Mouse (Mus musculus) left cerebral cortex, postnatal 14 days (tissue): ENCODE results near the gene Rasgrp4. TPM values are rescaled to one million over a fixed set of nuclear protein-coding genes. Genes with fewer than 3 reads are reported as not detected.
A peak's percentile ranks its signal among the peaks of the same experiment; 100 is the strongest.
"Not testable (repeated sequence)": the region's sequence is repeated elsewhere in the genome, so short reads cannot be mapped to it uniquely, and the experiment has no call there.

Experiments used
- DNase-seq, 2 experiments: peaks; one replicate each; pipeline ENCODE4 v3.0.0; 2021 to 2022; ENCODE audit warnings: low spot score in 2 of 2, mixed read lengths in 1 of 2
- intact Hi-C: fragments of 180-260 bp; cut with DNase I; formaldehyde crosslinking; loops from one replicate; pipeline ENCODE4 v1.15.1; 2025
- total RNA-seq, 2 experiments: library from RNA; stranded (reverse); gene quantifications; 2 replicates each; pipeline ENCODE4 v1.2.3; 2021

The Rasgrp4 gene
- total RNA-seq, 2 experiments from 2014 or later = 1.8 to 2.2 TPM

- DNase-seq = peak in 1 of 2 experiments; percentile 48
- intact Hi-C loops = loop anchor here (5.0 to 10.0 kb wide), 2 partner anchors 132 to 195 kb away; partner anchors contain the start of gene Dpf1
Measured at GRCm38 (mm10) chr7:29170066-29170754, 35.6 kb downstream of the Rasgrp4 start, which contains the start of the genes Ggn and Spred3. Gene Ggn, plus strand, starts transcription at chr7:29170210. Gene Spred3, minus strand, starts transcription at chr7:29170411.

- DNase-seq = no peak
- intact Hi-C loops = loop anchor here (5.0 to 10.0 kb wide), 2 partner anchors 131 to 194 kb away; partner anchors contain the start of gene Dpf1
Measured at GRCm38 (mm10) chr7:29170755-29171561, 36.3 kb downstream of the Rasgrp4 start.

DNA sequence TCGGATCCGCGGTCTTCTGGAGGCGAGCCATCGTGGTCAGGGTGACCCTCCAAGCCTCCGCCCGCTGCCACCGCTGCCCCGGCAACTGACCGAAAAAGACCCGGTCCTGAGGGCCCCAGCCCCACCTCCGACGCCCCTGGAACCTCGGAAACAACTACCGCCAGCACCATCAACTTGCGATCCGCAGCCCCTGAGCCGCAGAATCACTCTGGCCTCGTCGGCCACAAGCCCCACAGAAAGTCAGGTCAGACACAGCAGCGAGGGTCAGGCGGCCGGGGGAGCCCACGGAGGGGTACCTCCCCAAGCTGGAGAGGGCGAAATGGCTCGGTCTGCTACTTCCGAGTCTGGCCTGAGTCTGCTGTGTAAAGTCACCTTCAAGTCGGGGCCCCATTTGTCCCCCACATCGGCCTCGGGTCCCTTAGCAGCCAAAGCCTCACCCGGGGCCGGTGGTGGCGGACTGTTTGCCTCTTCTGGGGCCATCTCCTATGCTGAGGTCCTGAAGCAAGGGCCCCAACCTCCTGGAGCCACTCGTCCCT lies 37.0 kb downstream of the Rasgrp4 start:
- intact Hi-C loops = loop anchor here (5.0 to 10.0 kb wide), 2 partner anchors 131 to 193 kb away; partner anchors contain the start of gene Dpf1

GRCm38 (mm10) chr7:29172390-29173016 lies 37.9 kb downstream of the Rasgrp4 start:
- intact Hi-C loops = loop anchor here (5.0 to 10.0 kb wide), 2 partner anchors 130 to 192 kb away; partner anchors contain the start of gene Dpf1
- DNase-seq = no peak

More for the DNA sequence above, 37.0 kb downstream of the Rasgrp4 start:
- no peak for DNase-seq

GRCm38 (mm10) chr7:29178106-29178505 lies 43.5 kb downstream of the Rasgrp4 start:
- intact Hi-C loops = loop anchor here (10.0 kb wide), 1 partner anchor 187 kb away; no protein-coding TSS in a partner anchor
- no peak for DNase-seq

DNA sequence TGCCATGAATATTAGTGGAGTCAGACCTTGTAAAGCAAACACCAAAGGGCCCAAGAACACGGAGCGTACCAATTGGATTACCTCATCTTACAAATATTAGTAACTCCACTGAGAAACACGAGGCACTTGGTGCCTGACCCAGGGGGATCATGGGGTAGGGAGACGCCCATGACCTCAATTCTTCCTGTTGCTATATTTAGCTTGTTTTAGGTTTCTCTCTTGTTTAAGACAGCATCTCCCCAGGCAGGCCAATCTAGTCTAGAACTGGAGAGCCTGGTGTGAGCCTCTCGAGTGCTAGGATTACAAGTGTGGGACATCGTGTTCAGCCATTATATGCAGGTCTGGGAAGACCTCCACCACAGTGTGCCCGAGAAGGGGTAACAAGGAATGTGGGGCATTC lies 44.7 kb downstream of the Rasgrp4 start:
- no peak for DNase-seq
- intact Hi-C loops = loop anchor here (10.0 kb wide), 1 partner anchor 185 kb away; no protein-coding TSS in a partner anchor

DNA sequence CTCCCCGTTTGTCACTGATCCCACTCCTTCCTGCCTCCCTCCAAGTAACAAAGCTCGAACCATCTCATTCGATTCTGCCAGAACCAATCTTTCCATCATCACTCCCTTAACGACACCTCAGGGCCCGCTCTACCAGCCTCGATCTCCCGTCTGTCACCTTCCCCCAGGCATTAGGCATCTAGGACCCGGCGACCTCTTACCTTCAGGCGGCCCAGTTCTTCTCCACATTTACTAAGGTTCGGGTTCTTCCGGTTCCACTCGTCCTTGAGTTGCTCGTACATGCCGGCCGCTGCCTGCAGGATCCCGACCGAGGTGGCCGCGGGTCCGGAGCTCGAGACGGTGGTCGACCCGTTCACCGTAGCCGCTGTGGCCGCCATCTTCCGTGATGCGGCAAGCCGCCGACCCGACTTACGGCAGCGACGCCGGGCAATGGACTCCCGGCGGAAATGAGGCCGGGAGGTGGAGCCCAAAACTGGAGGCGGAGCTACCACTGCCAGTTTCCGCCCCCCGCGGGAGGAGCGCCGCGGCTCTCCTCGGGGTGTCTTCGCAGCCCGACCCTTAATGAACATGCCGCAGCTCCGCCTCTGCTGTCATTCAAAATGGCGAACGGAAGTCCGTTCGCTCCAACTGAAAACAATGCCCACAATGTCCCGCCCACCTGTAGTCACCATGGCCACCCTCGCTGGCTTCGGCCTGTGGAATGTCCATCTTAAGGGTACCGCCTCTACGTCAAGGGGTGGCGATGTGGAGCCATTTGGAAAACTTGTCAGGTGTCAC lies 45.6 kb downstream of the Rasgrp4 start, which contains the start of gene Psmd8:
Gene Psmd8, minus strand, starts transcription at position 625 of the 777 bp plus-strand sequence.
- intact Hi-C loops = loop anchor here (5.0 kb wide), 1 partner anchor 57 kb away; the partner anchor contains the start of gene Yif1b

GRCm38 (mm10) chr7:29180854-29181236 lies 46.2 kb downstream of the Rasgrp4 start:
- no peak for DNase-seq
- intact Hi-C loops = loop anchor here (5.0 kb wide), 1 partner anchor 56 kb away; the partner anchor contains the start of gene Yif1b

More for the DNA sequence above, 45.6 kb downstream of the Rasgrp4 start, which contains the start of gene Psmd8:
- peak; percentile 95 to 97 for DNase-seq

DNA sequence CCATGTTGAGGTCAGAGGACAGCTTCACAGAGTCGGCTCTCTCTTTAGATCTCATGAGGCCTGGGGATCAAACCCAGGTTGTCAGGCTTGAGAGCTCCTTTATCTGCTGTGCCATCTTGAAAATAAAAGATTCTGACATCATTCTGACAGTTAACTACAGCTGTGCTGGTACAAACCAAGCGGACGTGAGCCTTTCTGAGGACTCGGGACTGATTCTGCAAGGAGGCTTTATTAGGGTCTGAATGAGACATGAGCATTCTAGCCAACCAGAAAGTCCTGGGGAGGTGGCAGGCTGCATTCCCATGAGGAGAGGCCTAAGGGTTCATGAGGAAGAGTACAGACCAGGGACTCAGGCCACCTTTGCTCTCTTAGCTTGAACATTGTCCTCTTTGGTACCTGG lies 46.7 kb downstream of the Rasgrp4 start:
- not testable (repeated sequence) for DNase-seq
- intact Hi-C loops = loop anchor here (5.0 kb wide), 1 partner anchor 56 kb away; the partner anchor contains the start of gene Yif1b

DNA sequence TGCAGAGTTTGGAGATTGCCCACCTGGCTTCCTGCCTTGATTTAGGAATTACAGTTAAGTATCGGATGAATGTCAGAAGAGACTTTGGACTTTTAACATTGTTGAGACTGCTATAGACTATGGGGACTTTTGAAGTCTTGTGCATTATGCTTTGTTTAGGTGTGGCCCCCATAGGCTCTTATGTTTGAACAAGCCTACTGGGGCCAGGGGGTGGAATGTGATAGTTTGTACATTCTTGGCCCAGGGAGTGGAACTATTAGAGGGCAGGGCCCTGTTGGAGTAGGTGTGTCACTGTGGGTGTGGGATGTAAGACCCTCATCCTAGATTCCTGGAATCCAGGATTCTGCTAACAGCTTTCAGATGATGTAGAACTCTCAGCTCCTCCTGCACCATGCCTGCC lies 59.6 kb downstream of the Rasgrp4 start:
- DNase-seq, intact Hi-C loops: not testable (repeated sequence)

- DNase-seq = no peak
- intact Hi-C loops = loop anchor here (10.0 kb wide), 1 partner anchor 512 kb away; no protein-coding TSS in a partner anchor
Measured at GRCm38 (mm10) chr7:29202577-29202976, 67.9 kb downstream of the Rasgrp4 start.

Other genes with a start within 250 kb of the Rasgrp4 start
- gene Actn4, start 172.5 kb upstream of the Rasgrp4 start, total RNA-seq = 100 to 1,000 TPM; 177 to 205 TPM
- gene Eif3k, start 153.0 kb upstream of the Rasgrp4 start, total RNA-seq = 100 to 1,000 TPM; 163 to 174 TPM
- 1 to 10 TPM; 2.0 to 3.7 TPM for gene Map4k1, start 152.8 kb upstream of the Rasgrp4 start, total RNA-seq
- 1 to 10 TPM; 6.1 to 8.2 TPM for gene Ryr1, start 9.7 kb upstream of the Rasgrp4 start, total RNA-seq
- gene Fam98c, start 21.4 kb downstream of the Rasgrp4 start, total RNA-seq = 10 to 100 TPM; 32.7 to 37.5 TPM
- 1 to 10 TPM in 1 of 2 experiments, under 1 TPM in 1; 0.92 to 1.2 TPM for gene Ggn, start 35.4 kb downstream of the Rasgrp4 start, total RNA-seq
- 10 to 100 TPM; 45.7 to 48.0 TPM for gene Spred3, start 35.6 kb downstream of the Rasgrp4 start, total RNA-seq
- 100 to 1,000 TPM; 161 to 165 TPM for gene Psmd8, start 45.9 kb downstream of the Rasgrp4 start, total RNA-seq
- 1 to 10 TPM; 1.3 to 1.5 TPM for gene Catsperg1, start 79.2 kb downstream of the Rasgrp4 start, total RNA-seq
- 1 to 10 TPM; 3.0 to 3.5 TPM for gene Kcnk6, start 97.7 kb downstream of the Rasgrp4 start, total RNA-seq
- gene Yif1b, start 103.5 kb downstream of the Rasgrp4 start, total RNA-seq = 10 to 100 TPM; 48.4 to 50.9 TPM
- gene 2200002D01Rik, start 113.6 kb downstream of the Rasgrp4 start, total RNA-seq = not detected
- 10 to 100 TPM; 11.5 to 19.4 TPM for gene Spint2, start 147.1 kb downstream of the Rasgrp4 start, total RNA-seq
- gene Ppp1r14a, start 154.5 kb downstream of the Rasgrp4 start, total RNA-seq = 1 to 10 TPM; 6.6 to 8.0 TPM
- 100 to 1,000 TPM in 1 of 2 experiments, 10 to 100 TPM in 1; 97.6 to 105 TPM for gene Dpf1, start 169.1 kb downstream of the Rasgrp4 start, total RNA-seq